Mouse (Mus musculus) left cerebral cortex, adult 11 months (tissue): ENCODE results near the gene Ccdc8.

Experiments
- DNase-seq: peaks from one replicate; pipeline ENCODE4 v3.0.0; 2022; ENCODE audit warnings: low spot score

Ccdc8 gene

GRCm38 (mm10) chr7:17011909-17012590 lies 19.5 kb downstream of the Ccdc8 start:
- no peak for DNase-seq

- DNase-seq: no peak
Measured at GRCm38 (mm10) chr7:17015381-17015780, 22.9 kb downstream of the Ccdc8 start.

- peak; percentile 91 for DNase-seq
Measured at GRCm38 (mm10) chr7:17017036-17017435, 24.5 kb downstream of the Ccdc8 start.

- DNase-seq: no peak
Measured at GRCm38 (mm10) chr7:17017921-17018320, 25.4 kb downstream of the Ccdc8 start.

- DNase-seq: no peak
Measured at GRCm38 (mm10) chr7:17019426-17020166, 27.1 kb downstream of the Ccdc8 start.

GRCm38 (mm10) chr7:17022176-17022575 lies 29.7 kb downstream of the Ccdc8 start:
- DNase-seq: no peak

- DNase-seq: no peak
Measured at GRCm38 (mm10) chr7:17023701-17024100, 31.2 kb downstream of the Ccdc8 start.

- DNase-seq: no peak
Measured at GRCm38 (mm10) chr7:17024141-17024540, 31.6 kb downstream of the Ccdc8 start.

GRCm38 (mm10) chr7:17024814-17025504 lies 32.5 kb downstream of the Ccdc8 start:
- no peak for DNase-seq

- no peak for DNase-seq
Measured at GRCm38 (mm10) chr7:17025505-17025894, 33.0 kb downstream of the Ccdc8 start.

- no peak for DNase-seq
Measured at GRCm38 (mm10) chr7:17025896-17026622, 33.6 kb downstream of the Ccdc8 start.

- peak; percentile 74 for DNase-seq
Measured at GRCm38 (mm10) chr7:17026710-17027587, 34.4 kb downstream of the Ccdc8 start.

- DNase-seq: peak; percentile 74
Measured at GRCm38 (mm10) chr7:17027588-17028343, 35.3 kb downstream of the Ccdc8 start, which contains the start of gene Ppp5c. Gene Ppp5c (minus strand): TSS chr7:17027924.

GRCm38 (mm10) chr7:17028923-17029322 lies 36.4 kb downstream of the Ccdc8 start:
- DNase-seq: no peak

GRCm38 (mm10) chr7:17030239-17030638 lies 37.7 kb downstream of the Ccdc8 start:
- DNase-seq: no peak

- no peak for DNase-seq
Measured at GRCm38 (mm10) chr7:17038018-17038695, 45.6 kb downstream of the Ccdc8 start.

GRCm38 (mm10) chr7:17039373-17039772 lies 46.9 kb downstream of the Ccdc8 start:
- no peak for DNase-seq

- no peak for DNase-seq
Measured at GRCm38 (mm10) chr7:17045743-17046142, 53.2 kb downstream of the Ccdc8 start.
